ENCODE assay signal across 15 mouse cellular contexts in genomic region chr10:123092577-123092976, GRCm38 (mm10).
"Had no signal": no experiment of that assay in that cellular context is flagged by ENCODE, and none has a peak within 500 bp of the region (broad histone marks: within the 10 kb centered on the region; RNA-seq: fewer than 3 reads in every experiment).

No protein-coding gene starts in this region.

- H3K9me3 ChIP-seq: megakaryocyte, embryonic 14.5 days; midbrain, embryonic 13.5 days; midbrain, embryonic 15.5 days; neural tube, embryonic 12.5 days; stomach, embryonic 15.5 days had no signal

- H3K4me3 ChIP-seq: megakaryocyte, embryonic 14.5 days; midbrain, embryonic 13.5 days; midbrain, embryonic 15.5 days; neural tube, embryonic 12.5 days; stomach, embryonic 15.5 days had no signal

- H3K4me2 ChIP-seq: lung, embryonic 14.5 days; midbrain, embryonic 11.5 days; midbrain, embryonic 13.5 days; midbrain, embryonic 15.5 days; neural tube, embryonic 12.5 days; stomach, embryonic 15.5 days had no signal

- H3K27me3 ChIP-seq: midbrain, embryonic 13.5 days; midbrain, embryonic 15.5 days; neural tube, embryonic 12.5 days; stomach, embryonic 15.5 days had no signal

- H3K9ac ChIP-seq: lung, embryonic 14.5 days; midbrain, embryonic 13.5 days; midbrain, embryonic 15.5 days; neural tube, embryonic 12.5 days; stomach, embryonic 15.5 days had no signal

- DNase-seq: lung, adult 18-20 months; lung, postnatal 10 days; lung, postnatal 4 days; right cerebral cortex, postnatal 14 days; thymus, adult 2 months; thymus, postnatal 25 days; thymus, postnatal 4 days had no signal

- H3K36me3 ChIP-seq: midbrain, embryonic 13.5 days; midbrain, embryonic 15.5 days; neural tube, embryonic 12.5 days; stomach, embryonic 15.5 days had no signal

- H3K4me1 ChIP-seq: midbrain, embryonic 13.5 days; midbrain, embryonic 15.5 days; neural tube, embryonic 12.5 days; stomach, embryonic 15.5 days had no signal

- H3K27ac ChIP-seq: midbrain, embryonic 13.5 days; midbrain, embryonic 15.5 days; neural tube, embryonic 12.5 days; stomach, embryonic 15.5 days; stomach, postnatal 0 days had no signal
